Mouse (Mus musculus) heart, postnatal 36 days (tissue): Measurements from ENCODE around the gene Sspo. TPM values are rescaled to one million over a fixed set of nuclear protein-coding genes. Genes with fewer than 3 reads are reported as not detected.
"Not testable (repeated sequence)": the region's sequence is repeated elsewhere in the genome, so short reads cannot be mapped to it uniquely, and the experiment has no call there.

Experiments
- DNase-seq, 2 experiments: peaks; one replicate each; pipeline ENCODE4 v3.0.0; 2021 to 2022
- intact Hi-C: fragments of 180-260 bp; cut with DNase I; formaldehyde crosslinking; loops from one replicate; pipeline ENCODE4 v1.15.1; 2025
- total RNA-seq, 2 experiments: library from RNA; stranded (reverse); gene quantifications; 2 replicates each; pipeline ENCODE4 v1.2.3; 2021

Gene Sspo
- total RNA-seq, 2 experiments from 2014 or later = 0.41 to 0.53 TPM

DNA sequence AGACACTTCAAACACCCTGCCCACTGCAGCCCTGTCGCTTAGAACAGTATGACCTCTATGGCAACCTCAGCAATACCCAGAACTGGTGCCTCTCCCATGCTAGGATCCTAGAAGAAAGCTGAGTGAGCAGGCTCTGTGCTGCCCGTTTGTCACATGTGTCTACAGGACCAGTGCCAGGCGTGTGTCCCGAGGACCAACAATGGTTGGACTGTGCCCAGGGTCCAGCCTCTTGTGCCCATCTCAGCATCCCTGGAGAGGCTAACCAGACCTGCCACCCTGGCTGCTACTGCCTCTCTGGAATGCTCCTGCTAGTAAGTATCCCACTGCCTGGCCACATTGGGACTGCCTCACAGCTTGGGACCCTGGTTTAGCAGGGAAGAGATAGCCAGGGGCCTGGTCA is 30.4 kb downstream of the Sspo start:
- no peak for DNase-seq
- intact Hi-C loops = no loop called here

DNA sequence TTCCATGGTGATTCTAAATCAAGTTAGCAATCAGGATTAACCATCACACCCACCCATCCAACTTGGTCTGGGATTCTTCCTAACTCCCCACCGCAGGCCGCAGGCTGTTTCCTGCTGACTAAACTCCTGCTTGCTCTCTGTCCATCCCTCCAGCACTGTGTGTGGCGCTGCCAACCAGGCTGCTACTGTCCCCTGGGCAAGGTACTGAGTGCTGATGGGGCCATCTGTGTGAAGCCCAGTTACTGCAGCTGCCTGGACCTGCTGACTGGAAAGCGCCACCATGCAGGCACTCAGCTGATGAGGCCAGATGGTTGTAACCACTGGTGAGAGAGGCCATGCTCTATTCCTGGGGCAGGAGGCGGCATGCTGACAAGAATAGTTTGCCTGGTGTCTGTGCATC is 34.5 kb downstream of the Sspo start:
- intact Hi-C loops = no loop called here
- no peak for DNase-seq

- peak; percentile 20 to 29 for DNase-seq
- intact Hi-C loops = no loop called here
Measured at GRCm38 (mm10) chr6:48487747-48488725, 40.0 kb downstream of the Sspo start.

DNA sequence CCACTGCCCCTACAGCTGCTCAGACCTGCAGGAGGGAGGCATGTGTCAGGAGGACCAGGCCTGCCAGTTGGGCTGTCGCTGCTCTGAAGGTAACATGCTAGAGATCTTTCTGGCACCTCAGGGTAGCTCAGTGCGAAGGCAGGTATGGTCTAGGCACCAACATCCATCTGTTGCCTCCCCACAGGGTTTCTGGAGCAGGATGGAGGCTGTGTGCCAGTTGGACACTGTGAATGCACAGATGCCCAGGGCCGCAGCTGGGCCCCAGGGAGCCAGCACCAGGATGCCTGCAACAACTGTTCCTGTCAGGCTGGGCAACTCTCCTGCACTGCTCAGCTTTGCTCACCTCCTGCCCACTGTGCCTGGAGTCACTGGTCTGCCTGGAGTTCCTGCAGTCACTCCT is 41.7 kb downstream of the Sspo start:
- intact Hi-C loops = no loop called here
- no peak for DNase-seq

DNA sequence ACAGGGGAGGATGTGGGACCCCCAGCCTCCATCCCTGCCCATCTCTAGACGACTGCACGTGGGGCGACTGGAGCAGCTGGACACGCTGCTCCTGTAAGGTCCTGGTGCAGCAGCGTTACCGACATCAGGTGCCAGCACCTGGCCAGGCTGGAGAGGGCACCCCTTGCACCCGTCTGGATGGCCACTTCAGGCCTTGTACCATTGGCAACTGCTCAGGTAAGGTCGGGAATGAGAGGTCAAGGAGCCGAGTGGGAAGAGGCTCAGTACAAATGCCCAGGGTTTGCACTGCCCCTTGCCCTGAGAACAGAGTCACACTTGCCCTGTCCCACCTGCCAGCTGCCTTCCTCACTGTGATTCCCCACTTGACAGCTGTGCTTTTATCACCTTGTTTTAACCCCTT is 43.3 kb downstream of the Sspo start:
- no peak for DNase-seq
- intact Hi-C loops = no loop called here

DNA sequence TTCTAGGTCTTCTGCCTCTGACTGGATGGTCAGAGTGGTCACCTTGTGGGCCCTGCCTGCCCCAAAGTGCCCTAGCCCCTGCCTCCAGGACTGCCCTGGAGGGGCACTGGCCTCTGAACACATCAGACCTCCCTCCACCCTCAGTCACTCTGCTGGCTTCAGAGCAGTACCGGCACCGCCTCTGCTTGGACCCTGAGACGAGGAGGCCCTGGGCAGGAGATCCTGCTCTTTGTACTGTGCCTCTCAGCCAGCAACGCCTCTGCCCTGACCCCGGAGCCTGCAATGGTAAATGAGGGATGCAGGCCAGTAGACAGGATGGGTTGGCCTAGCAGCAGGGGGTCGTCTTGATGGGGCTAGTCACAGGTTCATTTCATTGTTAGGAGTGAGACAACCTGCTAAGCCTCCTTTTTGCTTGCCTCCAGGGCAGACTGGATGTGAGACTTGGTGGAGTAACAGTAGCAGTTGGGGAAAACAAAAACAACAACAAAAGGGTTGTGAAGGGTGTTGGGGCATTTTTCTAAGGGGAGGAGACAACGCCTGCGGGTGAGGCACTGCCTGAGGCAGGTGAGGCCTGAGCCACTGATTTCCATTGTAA is 45.2 kb downstream of the Sspo start:
- DNase-seq = no peak
- intact Hi-C loops = no loop called here

DNA sequence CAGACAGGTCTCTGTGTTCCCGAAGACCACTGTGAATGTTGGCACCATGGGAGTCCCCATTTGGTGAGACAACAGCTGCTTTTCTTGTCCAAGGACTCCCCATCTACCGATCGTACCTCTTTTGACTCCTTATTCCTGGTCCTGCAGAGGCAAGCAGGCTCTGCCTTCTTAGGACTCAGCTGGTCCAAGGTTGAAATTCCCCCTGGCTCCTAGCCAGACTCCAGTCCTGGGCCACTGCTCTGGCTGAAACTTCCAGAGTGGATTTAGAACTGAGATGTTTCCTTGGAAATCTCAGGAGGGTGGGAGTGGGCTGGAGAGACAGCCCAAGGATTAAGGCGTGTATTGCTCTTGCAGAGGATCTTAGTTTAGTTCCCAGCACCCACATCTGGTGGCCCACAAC is 49.5 kb downstream of the Sspo start:
- DNase-seq = no peak
- intact Hi-C loops = no loop called here

DNA sequence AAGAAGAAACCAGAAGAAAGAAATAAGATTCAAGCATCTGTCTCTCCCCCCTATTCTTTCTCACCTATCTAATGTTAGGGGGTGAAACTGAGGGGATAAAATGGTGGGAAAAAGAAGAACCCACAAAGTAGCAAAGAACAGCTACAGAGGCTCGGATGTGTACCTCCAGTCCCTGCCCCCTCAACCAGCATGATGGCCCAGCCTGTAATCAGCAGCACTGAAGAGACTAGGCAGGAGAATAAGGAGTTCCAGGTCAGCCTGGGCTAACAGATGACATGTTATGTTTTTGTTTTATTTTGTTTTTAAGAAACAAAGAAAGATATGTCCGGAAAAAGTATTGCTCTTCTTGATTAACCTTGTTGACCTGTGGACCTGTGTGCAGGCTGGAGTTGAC is 55.8 kb downstream of the Sspo start:
- DNase-seq = no peak
- intact Hi-C loops = loop anchor here (1.0 to 2.0 kb wide), 2 partner anchors 59 to 108 kb away; partner anchors contain the start of gene Zfp467

DNA sequence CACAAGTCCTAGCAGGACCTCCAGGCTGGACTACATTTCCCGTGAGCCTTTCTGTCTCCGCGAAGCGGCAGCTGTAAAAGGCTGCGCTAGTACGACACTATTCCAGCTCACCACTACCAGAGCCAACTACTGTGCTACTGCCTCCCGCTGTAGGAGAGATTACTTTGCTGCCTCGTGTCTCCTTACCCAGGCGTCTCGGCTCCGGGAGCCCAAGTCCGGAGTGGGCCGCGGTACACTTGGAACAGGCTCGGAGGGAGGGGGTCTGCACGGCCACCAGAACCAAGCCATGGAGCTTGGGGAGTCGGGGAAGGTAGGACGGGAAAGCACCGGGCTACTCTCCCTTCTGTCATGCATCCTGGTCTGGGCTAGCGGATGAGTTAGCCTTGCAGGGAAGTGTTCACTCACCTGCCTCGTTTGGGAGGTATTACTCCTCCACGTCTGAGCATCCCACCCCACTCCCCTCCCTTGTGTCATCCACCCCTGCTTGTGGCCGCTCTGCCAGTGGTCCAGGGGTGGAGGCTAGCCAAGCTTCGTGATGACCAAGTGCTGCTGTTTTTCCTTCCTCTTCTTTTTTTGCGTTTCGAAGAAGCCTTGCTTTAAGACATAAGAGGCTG is 56.3 kb downstream of the Sspo start:
- DNase-seq = peak; percentile 79 to 82
- intact Hi-C loops = loop anchor here (1.0 to 2.0 kb wide), 2 partner anchors 60 to 108 kb away; partner anchors contain the start of gene Zfp467

DNA sequence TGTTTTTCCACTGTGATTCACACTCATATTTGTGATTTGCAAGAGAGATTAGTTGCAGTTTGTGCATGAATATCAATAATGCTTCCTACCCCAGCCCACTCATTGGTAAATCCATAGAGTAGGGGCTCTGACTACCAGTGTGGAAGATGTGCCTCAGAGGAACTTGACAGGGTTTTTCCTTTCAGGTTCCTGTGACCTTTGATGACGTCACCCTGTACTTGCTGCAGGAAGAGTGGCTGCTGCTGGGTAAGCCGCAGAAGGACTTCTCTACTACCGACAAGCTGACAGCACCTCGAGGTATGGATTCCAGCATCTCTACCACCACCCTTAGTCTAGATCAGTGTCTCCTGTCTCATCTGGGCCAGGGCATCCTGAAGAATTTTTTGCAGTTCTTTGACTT is 60.1 kb downstream of the Sspo start:
- intact Hi-C loops = no loop called here

GRCm38 (mm10) chr6:48510426-48510825 is 62.4 kb downstream of the Sspo start:
- intact Hi-C loops = no loop called here
- no peak for DNase-seq

More for the DNA sequence above, 60.1 kb downstream of the Sspo start:
- no peak for DNase-seq

- DNase-seq = no peak
- intact Hi-C loops = no loop called here
Measured at GRCm38 (mm10) chr6:48511861-48512260, 63.8 kb downstream of the Sspo start.

DNA sequence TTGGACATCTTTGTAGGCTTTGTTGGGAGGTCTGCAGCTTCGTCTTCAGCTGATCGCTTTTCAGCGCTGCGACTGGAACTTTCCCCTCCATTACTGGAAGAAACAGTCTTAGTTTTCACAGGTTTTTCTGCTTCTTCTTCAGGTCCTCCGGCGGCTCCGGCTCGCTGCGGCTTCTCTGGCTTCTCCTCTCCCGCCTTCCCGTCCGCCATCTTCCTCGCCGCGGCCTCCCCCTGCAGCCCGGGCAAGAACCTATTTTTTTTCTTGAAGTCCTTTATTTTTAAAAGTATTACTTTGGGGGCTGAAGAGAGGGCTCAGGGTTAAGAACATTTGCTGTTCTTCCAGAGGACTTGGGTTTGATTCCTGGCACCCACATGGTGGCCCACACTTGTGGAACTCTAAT is 76.9 kb downstream of the Sspo start:
- intact Hi-C loops, DNase-seq: not testable (repeated sequence)

GRCm38 (mm10) chr6:48527901-48528300 is 79.9 kb downstream of the Sspo start:
- DNase-seq = no peak
- intact Hi-C loops = no loop called here

DNA sequence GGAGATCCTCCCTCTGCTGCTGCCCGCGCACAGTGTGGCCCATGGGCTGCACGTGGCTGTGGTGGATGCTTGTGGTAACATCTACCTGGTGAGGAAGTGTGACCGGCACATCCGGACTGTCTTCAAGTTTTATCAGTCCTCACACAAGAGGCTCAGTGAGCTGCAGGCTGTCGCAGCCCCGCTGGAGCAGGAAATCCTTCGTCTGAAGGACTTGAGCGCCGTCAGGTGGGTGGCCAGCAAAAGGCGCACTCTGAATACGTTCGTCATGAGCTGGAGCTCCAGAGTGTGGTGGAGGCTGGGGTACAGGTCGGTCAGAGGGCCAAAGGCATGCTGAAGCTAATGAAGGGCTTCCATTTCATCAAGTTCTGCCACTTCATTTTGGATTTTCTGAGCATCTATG is 81.2 kb downstream of the Sspo start:
- intact Hi-C loops = no loop called here
- no peak for DNase-seq

DNA sequence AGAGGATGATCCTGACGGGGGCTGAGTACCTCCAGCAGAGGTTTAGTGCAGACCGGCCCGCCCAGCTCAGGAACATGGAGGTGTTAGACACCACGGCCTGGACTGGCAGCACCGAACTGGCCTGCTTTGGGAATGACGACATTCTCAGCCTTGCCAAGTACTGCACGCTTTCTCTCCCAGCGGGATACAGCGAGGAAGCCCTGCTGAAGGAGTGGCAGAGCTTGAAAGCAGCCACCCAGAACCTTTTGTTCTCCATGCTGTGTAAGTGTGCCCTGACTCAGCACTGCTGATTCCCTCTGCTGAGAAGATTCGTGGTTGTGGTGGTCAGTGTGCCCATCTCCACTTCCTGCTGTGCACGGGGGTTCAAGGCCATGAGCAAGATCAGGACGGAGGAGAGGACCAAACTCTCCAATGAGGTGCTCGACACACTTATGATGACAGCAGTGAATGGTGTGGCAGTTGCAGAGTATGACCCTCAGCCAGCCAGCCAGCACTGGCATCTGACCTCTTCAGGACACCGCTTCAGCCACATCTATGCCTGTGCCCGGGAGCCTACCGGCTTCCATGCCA is 81.9 kb downstream of the Sspo start:
- intact Hi-C loops = no loop called here
- DNase-seq = no peak

DNA sequence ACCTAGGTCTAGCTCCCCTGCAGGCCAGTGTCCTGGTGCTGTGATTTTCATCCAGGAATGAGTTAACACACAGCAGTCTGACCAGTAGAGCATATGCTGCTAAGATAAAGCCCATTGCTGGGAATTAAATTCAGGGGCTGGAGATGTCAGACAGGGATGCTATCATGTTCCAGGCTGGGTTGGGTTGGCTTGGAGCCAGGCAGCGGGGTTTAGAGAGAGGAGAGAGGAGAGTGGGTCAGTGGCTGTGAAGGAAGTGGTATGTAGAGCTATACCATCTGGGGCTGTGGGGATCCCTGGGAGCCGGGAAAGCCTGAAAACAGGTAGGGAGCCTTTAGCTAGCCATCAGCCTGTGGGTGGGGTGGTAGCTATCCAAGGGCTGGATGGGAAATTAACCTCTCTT is 82.8 kb downstream of the Sspo start:
- intact Hi-C loops = no loop called here
- no peak for DNase-seq

DNA sequence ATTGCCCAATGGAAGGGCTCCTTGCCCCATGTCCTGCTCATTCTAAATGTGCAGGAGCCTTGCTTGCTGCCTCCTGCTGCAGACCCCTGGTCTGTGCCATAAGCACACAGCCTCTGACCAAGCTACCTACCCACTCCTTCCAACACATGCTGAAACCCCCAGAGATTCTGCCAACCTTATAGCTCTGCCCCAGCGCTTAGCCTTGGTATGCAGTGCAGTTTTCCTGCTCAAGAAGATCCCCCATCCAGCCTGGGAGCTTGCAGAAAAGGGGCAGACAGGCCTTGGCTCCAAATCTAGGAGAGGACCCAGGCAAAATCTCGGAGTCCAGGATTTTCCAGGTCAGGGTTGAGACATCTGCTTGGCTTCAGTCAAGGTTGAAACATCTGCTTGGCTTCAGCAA is 85.4 kb downstream of the Sspo start:
- DNase-seq = no peak
- intact Hi-C loops = no loop called here

DNA sequence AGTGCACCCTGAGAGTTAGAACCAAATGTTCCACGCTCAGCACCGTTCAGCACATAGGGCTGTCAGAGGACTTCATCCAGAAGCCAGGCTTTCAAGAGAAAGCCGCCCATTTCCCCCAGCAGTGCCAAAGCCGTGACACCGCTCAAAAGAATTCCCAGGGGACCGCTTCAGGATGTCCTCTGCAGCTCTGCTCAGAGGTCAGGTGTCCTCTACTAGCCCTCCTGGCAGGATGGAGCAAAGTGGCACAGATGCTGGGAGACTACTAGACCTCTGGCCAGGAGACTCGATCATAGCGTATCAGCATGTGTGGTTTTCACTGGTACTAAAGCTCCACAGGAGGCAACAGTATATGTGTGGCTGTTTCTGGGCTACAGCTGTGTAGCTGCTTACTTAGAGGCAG is 86.9 kb downstream of the Sspo start:
- intact Hi-C loops = loop anchor here (5.0 kb wide), 1 partner anchor 237 kb away; the partner anchor contains the start of gene Gimap3
- no peak for DNase-seq

GRCm38 (mm10) chr6:48536091-48536490 is 88.1 kb downstream of the Sspo start:
- DNase-seq = no peak
- intact Hi-C loops = loop anchor here (5.0 kb wide), 1 partner anchor 236 kb away; the partner anchor contains the start of gene Gimap3
